In the genomic region with DNA sequence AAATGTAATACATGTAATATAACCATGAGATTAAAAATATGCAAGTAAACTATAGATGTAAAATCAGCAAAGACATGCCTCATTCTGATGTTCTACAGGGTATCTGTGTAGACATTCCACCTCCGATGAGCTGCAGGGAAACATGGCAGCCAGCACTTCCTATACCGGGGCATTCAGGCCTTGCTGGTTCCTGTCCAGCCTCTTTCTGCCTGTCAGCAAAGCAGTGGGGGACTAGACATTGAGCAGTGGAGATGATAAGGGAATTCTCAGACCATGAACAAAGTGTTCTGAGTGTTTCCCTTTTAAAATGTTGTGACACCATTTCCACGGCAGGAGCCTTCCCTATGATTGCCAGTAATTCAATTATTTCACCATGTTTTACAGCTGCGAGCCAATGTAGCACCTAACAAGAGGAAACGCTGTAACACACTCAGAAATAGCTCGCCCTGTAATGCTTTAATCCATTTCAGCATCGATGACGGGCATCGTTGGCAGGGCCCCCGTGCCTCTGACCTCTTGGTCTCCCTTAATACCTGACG, we compare ENCODE assay signal across 25 mouse cellular contexts.
DNase-seq lines count a peak whose midpoint lies in the region; ATAC-seq and TF ChIP-seq lines count a peak whose summit lies in the region.
"Had no signal": no experiment of that assay in that cellular context is flagged by ENCODE, and none has a peak within 500 bp of the region (broad histone marks: within the 10 kb centered on the region; RNA-seq: fewer than 3 reads in every experiment).

No protein-coding gene starts in this region.

- H3K4me1 ChIP-seq in forebrain, embryonic 10.5 days, result peaks cover 21% of the 10 kb centered on the region
- peaks cover 6% of the 10 kb centered on the region; the same call in 1 of the 2 replicates for H3K4me1 ChIP-seq in forebrain, embryonic 16.5 days (replicated peaks; ENCODE audit: control insufficient read depth, insufficient read depth, low read length)
- H3K4me1 ChIP-seq in heart, embryonic 14.5 days (ENCODE audit: control insufficient read depth in 2 of 2, insufficient read depth in 2 of 2, low read length in 2 of 2), result peaks cover 4 to 10% of the 10 kb centered on the region in 2 experiments; a peak in 3 of 4 replicates
- H3K4me1 ChIP-seq in midbrain, embryonic 15.5 days, result peaks cover 7% of the 10 kb centered on the region
- H3K4me1 ChIP-seq: embryonic facial prominence, embryonic 12.5 days; limb, embryonic 12.5 days; liver, embryonic 12.5 days; stomach, embryonic 15.5 days had no signal

- H3K36me3 ChIP-seq in forebrain, embryonic 10.5 days (replicated peaks), result no peaks in the 10 kb centered on the region
- no peaks in the 10 kb centered on the region for H3K36me3 ChIP-seq in forebrain, embryonic 16.5 days (ENCODE audit: control insufficient read depth, insufficient read depth)
- no peaks in the 10 kb centered on the region for H3K36me3 ChIP-seq in heart, embryonic 14.5 days (ENCODE audit: control insufficient read depth, insufficient read depth, low read length)
- H3K36me3 ChIP-seq in midbrain, embryonic 15.5 days (replicated peaks), result no peaks in the 10 kb centered on the region
- H3K36me3 ChIP-seq: embryonic facial prominence, embryonic 12.5 days; forebrain, embryonic 12.5 days; limb, embryonic 12.5 days; liver, embryonic 12.5 days; neural tube, embryonic 15.5 days; stomach, embryonic 15.5 days had no signal

- no peaks in the 10 kb centered on the region for H3K27me3 ChIP-seq in forebrain, embryonic 10.5 days (ENCODE audit: poor library complexity, severe bottlenecking)
- no peaks in the 10 kb centered on the region for H3K27me3 ChIP-seq in forebrain, embryonic 16.5 days (replicated peaks; ENCODE audit: control insufficient read depth, insufficient read depth, low read length)
- no peaks in the 10 kb centered on the region for H3K27me3 ChIP-seq in heart, embryonic 14.5 days (ENCODE audit: control insufficient read depth, insufficient read depth, low read length)
- no peaks in the 10 kb centered on the region for H3K27me3 ChIP-seq in midbrain, embryonic 15.5 days (replicated peaks)
- H3K27me3 ChIP-seq: embryonic facial prominence, embryonic 12.5 days; forebrain, embryonic 12.5 days; limb, embryonic 12.5 days; liver, embryonic 12.5 days; neural tube, embryonic 15.5 days; stomach, embryonic 15.5 days had no signal

- no peaks in the 10 kb centered on the region for H3K9me3 ChIP-seq in forebrain, embryonic 10.5 days
- no peaks in the 10 kb centered on the region for H3K9me3 ChIP-seq in forebrain, embryonic 16.5 days (ENCODE audit: control insufficient read depth, low read length)
- no peaks in the 10 kb centered on the region; the same call in 1 of the 2 replicates for H3K9me3 ChIP-seq in heart, embryonic 14.5 days (ENCODE audit: control insufficient read depth, low read length)
- H3K9me3 ChIP-seq in midbrain, embryonic 15.5 days, result 0 out of 2 replicates have a peak, but pooled peaks cover under 1% of the 10 kb centered on the region
- H3K9me3 ChIP-seq: embryonic facial prominence, embryonic 12.5 days; forebrain, embryonic 12.5 days; limb, embryonic 12.5 days; liver, embryonic 12.5 days; neural tube, embryonic 15.5 days; stomach, embryonic 15.5 days had no signal

- H3K9ac ChIP-seq in forebrain, embryonic 16.5 days (replicated peaks; ENCODE audit: low read depth, low read length), result no peak overlapping the region
- no peak overlapping the region for H3K9ac ChIP-seq in heart, embryonic 14.5 days (ENCODE audit: low read length)
- H3K9ac ChIP-seq in midbrain, embryonic 15.5 days, result no peak overlapping the region
- H3K9ac ChIP-seq: embryonic facial prominence, embryonic 12.5 days; forebrain, embryonic 12.5 days; hindbrain, embryonic 14.5 days; limb, embryonic 12.5 days; liver, embryonic 12.5 days; neural tube, embryonic 15.5 days; stomach, embryonic 15.5 days had no signal

- H3K4me2 ChIP-seq in forebrain, embryonic 16.5 days (ENCODE audit: low read length), result no peak overlapping the region
- H3K4me2 ChIP-seq in heart, embryonic 14.5 days (ENCODE audit: low read length), result no peak overlapping the region; the same call in 1 of the 2 replicates
- H3K4me2 ChIP-seq in midbrain, embryonic 15.5 days, result no peak overlapping the region
- H3K4me2 ChIP-seq: embryonic facial prominence, embryonic 12.5 days; forebrain, embryonic 12.5 days; hindbrain, embryonic 14.5 days; limb, embryonic 12.5 days; liver, embryonic 12.5 days; neural tube, embryonic 15.5 days; stomach, embryonic 15.5 days had no signal

- no peak for DNase-seq in forebrain, embryonic 10.5 days (ENCODE audit: extremely low spot score, low spot score)
- DNase-seq in heart, postnatal 4 days, result no peak
- no peak for DNase-seq in layer of hippocampus, adult 2 months (ENCODE audit: low spot score in 2 of 2)
- no peak for DNase-seq in layer of hippocampus, postnatal 14 days (ENCODE audit: low spot score in 2 of 2)
- no peak for DNase-seq in gastrocnemius, postnatal 4 days (ENCODE audit: low spot score in 2 of 2)
- DNase-seq: adrenal gland, postnatal 25 days; cerebellum, adult 11 months; cerebellum, adult 9-11 months; gastrocnemius, postnatal 25 days; kidney, adult 8-10 months; kidney, postnatal 10 days; lung, adult 18-20 months; lung, postnatal 10 days; thymus, postnatal 36 days had no signal

- ATAC-seq in forebrain, embryonic 16.5 days, result no peak
- ATAC-seq in heart, embryonic 14.5 days (ENCODE audit: insufficient number of reproducible peaks, insufficient read depth, low FRiP score, low read depth), result peak; percentile 61
- no peak for ATAC-seq in midbrain, embryonic 15.5 days (replicated peaks)
- ATAC-seq: CD4-positive, CD25-positive, alpha-beta regulatory T cell, adult 4 months; liver, embryonic 12.5 days had no signal

- H3K4me3 ChIP-seq in forebrain, embryonic 10.5 days, result no peak overlapping the region
- H3K4me3 ChIP-seq in forebrain, embryonic 16.5 days (replicated peaks; ENCODE audit: low read length), result no peak overlapping the region
- H3K4me3 ChIP-seq in heart, embryonic 14.5 days (ENCODE audit: control insufficient read depth in 1 of 2, insufficient read depth in 1 of 2, low read depth in 1 of 2, low read length in 2 of 2), result no peak overlapping the region
- no peak overlapping the region for H3K4me3 ChIP-seq in layer of hippocampus, adult 2 months
- H3K4me3 ChIP-seq in midbrain, embryonic 15.5 days, result no peak overlapping the region
- H3K4me3 ChIP-seq: embryonic facial prominence, embryonic 12.5 days; forebrain, embryonic 12.5 days; limb, embryonic 12.5 days; liver, embryonic 12.5 days; neural tube, embryonic 15.5 days; stomach, embryonic 15.5 days had no signal

- H3K27ac ChIP-seq in forebrain, embryonic 10.5 days, result peak overlapping the region; percentile 66; the same call in 1 of the 2 replicates
- H3K27ac ChIP-seq in forebrain, embryonic 16.5 days (ENCODE audit: low read length), result no peak overlapping the region
- H3K27ac ChIP-seq in heart, embryonic 14.5 days (replicated peaks in 1 of 2; ENCODE audit: control insufficient read depth in 1 of 2, insufficient read depth in 1 of 2, low read depth in 2 of 2, low read length in 2 of 2), result peak overlapping the region; percentile 76 to 82
- H3K27ac ChIP-seq in layer of hippocampus, adult 2 months, result peak overlapping the region; percentile 80
- H3K27ac ChIP-seq in midbrain, embryonic 15.5 days, result peak overlapping the region; percentile 31; the same call in 1 of the 2 replicates
- H3K27ac ChIP-seq: embryonic facial prominence, embryonic 12.5 days; forebrain, embryonic 12.5 days; hindbrain, embryonic 14.5 days; limb, embryonic 12.5 days; liver, embryonic 12.5 days; neural tube, embryonic 15.5 days; stomach, embryonic 15.5 days had no signal

- WGBS in forebrain, embryonic 10.5 days, result 56% methylated on average over 11 of the region's 11 CpGs
- 17% methylated on average over 11 of the region's 11 CpGs for WGBS in forebrain, embryonic 16.5 days
- 17% methylated on average over 11 of the region's 11 CpGs for WGBS in heart, embryonic 14.5 days
- 21% methylated on average over 11 of the region's 11 CpGs for WGBS in midbrain, embryonic 15.5 days

- TF ChIP-seq CTCF in layer of hippocampus, adult 2 months (conservative IDR thresholded peaks at IDR 0.05), result no peak
